Mouse (Mus musculus) liver, embryonic 13.5 days (tissue): Measurements from ENCODE around the gene Dscaml1. TPM values are rescaled to one million over a fixed set of nuclear protein-coding genes. Genes with fewer than 3 reads are reported as not detected.

Experiments
- ATAC-seq: fragments of 200-750 bp; cut with Nextera tagmentation; 2 replicates; pipeline ENCODE4 v1.8.0; 2017; ENCODE audit warnings: low read depth, mild to moderate bottlenecking, moderate number of reproducible peaks, moderate library complexity
- DNase-seq: peaks from one replicate; pipeline ENCODE4 v3.0.0; 2022
- H3K27ac ChIP-seq: fragments of 300-500 bp; sonication (generic); 2 replicates; pipeline ENCODE4 v1.5.1; 2015; ENCODE audit warnings: moderate library complexity, mild to moderate bottlenecking, inconsistent platforms
- H3K27me3 ChIP-seq: fragments of 300-500 bp; sonication (generic); 2 replicates; pipeline ENCODE4 v1.6.1; 2015; ENCODE audit warnings: mild to moderate bottlenecking, inconsistent platforms
- H3K36me3 ChIP-seq: fragments of 300-500 bp; sonication (generic); 2 replicates; pipeline ENCODE4 v1.6.1; 2015; ENCODE audit warnings: mild to moderate bottlenecking, inconsistent platforms
- H3K4me1 ChIP-seq: fragments of 300-500 bp; sonication (generic); replicated peaks from 2 replicates; pipeline ENCODE4 v1.6.1; 2015; ENCODE audit warnings: inconsistent platforms
- H3K4me2 ChIP-seq: fragments of 300-500 bp; sonication (generic); 2 replicates; pipeline ENCODE4 v1.6.1; 2015; ENCODE audit warnings: inconsistent platforms, mild to moderate bottlenecking, moderate library complexity
- H3K4me3 ChIP-seq: fragments of 300-500 bp; sonication (generic); replicated peaks from 2 replicates; pipeline ENCODE4 v1.5.1; 2015; ENCODE audit warnings: mild to moderate bottlenecking, inconsistent platforms
- H3K9ac ChIP-seq: fragments of 300-500 bp; sonication (generic); 2 replicates; pipeline ENCODE4 v1.6.1; 2015; ENCODE audit warnings: mild to moderate bottlenecking, inconsistent platforms
- H3K9me3 ChIP-seq: fragments of 300-500 bp; sonication (generic); replicated peaks from 2 replicates; pipeline ENCODE4 v1.6.1; 2016; ENCODE audit warnings: inconsistent platforms
- WGBS: fragments of 180-500 bp; shearing (Covaris S2); methylation state at CpG from one replicate; pipeline ENCODE4 v1.1.7; 2015; ENCODE audit not compliant: insufficient replicate concordance; 5-methylcytosine and 5-hydroxymethylcytosine counted together
- polyA plus RNA-seq: library from polyadenylated mRNA; unstranded; fragments of >200 nt; fragmentation: Nextera tagmentation; extraction: Ambion mirVana; gene quantifications from 2 replicates; pipeline ENCODE4 v1.2.1, GENCODE M21; 2015

Gene Dscaml1
- polyA plus RNA-seq, 1 experiment from 2014 or later: not detected

- 9% methylated on average over 26 of the region's 26 CpGs for WGBS
- Histone ChIP-seq H3K4me3 (no peak overlapping the region), H3K4me2 (no peak overlapping the region), H3K27ac (no peak overlapping the region), H3K9me3 (no peaks in the 10 kb centered on the region), H3K36me3 (no peaks in the 10 kb centered on the region), H3K27me3 (peaks cover 77% of the 10 kb centered on the region), H3K9ac (no peak overlapping the region), H3K4me1 (no peaks in the 10 kb centered on the region; the same call in 1 of the 2 replicates)
- no peak for DNase-seq
- ATAC-seq: no peak
Measured at GRCm38 (mm10) chr9:45431150-45431549, 4.7 kb downstream of the Dscaml1 start.

- H3K36me3 ChIP-seq: no peaks in the 10 kb centered on the region
- H3K27ac ChIP-seq: no peak overlapping the region
- peaks cover 65% of the 10 kb centered on the region for H3K27me3 ChIP-seq
- H3K4me1 ChIP-seq: no peaks in the 10 kb centered on the region; the same call in 1 of the 2 replicates
- H3K4me3 ChIP-seq: no peak overlapping the region
- no peaks in the 10 kb centered on the region for H3K9me3 ChIP-seq
- 55% methylated on average over 12 of the region's 12 CpGs for WGBS
- no peak overlapping the region for H3K4me2 ChIP-seq
- no peak for DNase-seq
- ATAC-seq: no peak
- no peak overlapping the region for H3K9ac ChIP-seq
Measured at GRCm38 (mm10) chr9:45432639-45433038, 6.2 kb downstream of the Dscaml1 start.

- no peak overlapping the region for H3K27ac ChIP-seq
- DNase-seq: no peak
- no peak overlapping the region for H3K9ac ChIP-seq
- H3K4me1 ChIP-seq: no peaks in the 10 kb centered on the region; the same call in 1 of the 2 replicates
- no peaks in the 10 kb centered on the region for H3K9me3 ChIP-seq
- WGBS: 78% methylated on average over 9 of the region's 9 CpGs
- ATAC-seq: no peak
- no peak overlapping the region for H3K4me3 ChIP-seq
- H3K4me2 ChIP-seq: no peak overlapping the region
- H3K27me3 ChIP-seq: peaks cover 63% of the 10 kb centered on the region
- H3K36me3 ChIP-seq: no peaks in the 10 kb centered on the region
Measured at GRCm38 (mm10) chr9:45433119-45433518, 6.7 kb downstream of the Dscaml1 start.

GRCm38 (mm10) chr9:45434171-45434570, 7.7 kb downstream of the Dscaml1 start:
- ATAC-seq (no peak), DNase-seq (no peak)
- no peak overlapping the region for H3K9ac ChIP-seq
- no peak overlapping the region for H3K4me2 ChIP-seq
- no peaks in the 10 kb centered on the region; the same call in 1 of the 2 replicates for H3K4me1 ChIP-seq
- no peaks in the 10 kb centered on the region for H3K9me3 ChIP-seq
- H3K4me3 ChIP-seq: no peak overlapping the region
- peaks cover 56% of the 10 kb centered on the region for H3K27me3 ChIP-seq
- H3K36me3 ChIP-seq: no peaks in the 10 kb centered on the region
- H3K27ac ChIP-seq: no peak overlapping the region
- 58% methylated on average over 2 of the region's 2 CpGs for WGBS

GRCm38 (mm10) chr9:45439025-45439424, 12.6 kb downstream of the Dscaml1 start:
- Histone ChIP-seq H3K9me3 (no peaks in the 10 kb centered on the region), H3K4me2 (no peak overlapping the region), H3K36me3 (no peaks in the 10 kb centered on the region), H3K27me3 (peaks cover 8% of the 10 kb centered on the region; the same call in 1 of the 2 replicates), H3K27ac (no peak overlapping the region), H3K4me1 (no peaks in the 10 kb centered on the region), H3K9ac (no peak overlapping the region), H3K4me3 (no peak overlapping the region)
- no peak for ATAC-seq
- no peak for DNase-seq
- 57% methylated on average over 4 of the region's 4 CpGs for WGBS

- H3K4me2 ChIP-seq: no peak overlapping the region
- DNase-seq (no peak), ATAC-seq (no peak)
- no peaks in the 10 kb centered on the region for H3K36me3 ChIP-seq
- H3K4me3 ChIP-seq: no peak overlapping the region
- H3K9ac ChIP-seq: no peak overlapping the region
- WGBS: 56% methylated on average over 16 of the region's 16 CpGs
- H3K4me1 ChIP-seq: no peaks in the 10 kb centered on the region
- H3K27me3 ChIP-seq: peaks cover 3% of the 10 kb centered on the region; the same call in 1 of the 2 replicates
- no peaks in the 10 kb centered on the region for H3K9me3 ChIP-seq
- H3K27ac ChIP-seq: no peak overlapping the region
Measured at GRCm38 (mm10) chr9:45440083-45440784, 13.8 kb downstream of the Dscaml1 start.

- DNase-seq (no peak), ATAC-seq (no peak)
- Histone ChIP-seq H3K9ac (no peak overlapping the region), H3K4me3 (no peak overlapping the region), H3K27me3 (peaks cover 15% of the 10 kb centered on the region; the same call in 1 of the 2 replicates), H3K9me3 (no peaks in the 10 kb centered on the region), H3K36me3 (no peaks in the 10 kb centered on the region), H3K4me2 (no peak overlapping the region), H3K27ac (no peak overlapping the region), H3K4me1 (no peaks in the 10 kb centered on the region)
- 50% methylated on average over 5 of the region's 5 CpGs for WGBS
Measured at GRCm38 (mm10) chr9:45444251-45444798, 17.9 kb downstream of the Dscaml1 start.

- no peak overlapping the region for H3K4me2 ChIP-seq
- peaks cover 15% of the 10 kb centered on the region; the same call in 1 of the 2 replicates for H3K27me3 ChIP-seq
- no peaks in the 10 kb centered on the region for H3K4me1 ChIP-seq
- 53% methylated on average over 4 of the region's 4 CpGs for WGBS
- DNase-seq (no peak), ATAC-seq (no peak)
- no peak overlapping the region for H3K27ac ChIP-seq
- H3K9me3 ChIP-seq: no peaks in the 10 kb centered on the region
- no peak overlapping the region for H3K4me3 ChIP-seq
- no peak overlapping the region for H3K9ac ChIP-seq
- no peaks in the 10 kb centered on the region for H3K36me3 ChIP-seq
Measured at GRCm38 (mm10) chr9:45449658-45450057, 23.2 kb downstream of the Dscaml1 start.

GRCm38 (mm10) chr9:45451346-45451745, 24.9 kb downstream of the Dscaml1 start:
- Histone ChIP-seq H3K36me3 (no peaks in the 10 kb centered on the region), H3K4me1 (no peaks in the 10 kb centered on the region), H3K9me3 (no peaks in the 10 kb centered on the region), H3K9ac (no peak overlapping the region), H3K27ac (no peak overlapping the region), H3K27me3 (peaks cover 15% of the 10 kb centered on the region; the same call in 1 of the 2 replicates), H3K4me3 (no peak overlapping the region), H3K4me2 (no peak overlapping the region)
- DNase-seq (no peak), ATAC-seq (no peak)
- WGBS: 46% methylated on average over 4 of the region's 4 CpGs

GRCm38 (mm10) chr9:45454032-45454431, 27.6 kb downstream of the Dscaml1 start:
- WGBS: 72% methylated on average over 10 of the region's 10 CpGs
- no peak overlapping the region for H3K4me2 ChIP-seq
- no peak for DNase-seq

GRCm38 (mm10) chr9:45454889-45455610, 28.6 kb downstream of the Dscaml1 start:
- Histone ChIP-seq H3K4me3 (no peak overlapping the region), H3K27me3 (no peaks in the 10 kb centered on the region), H3K9ac (no peak overlapping the region), H3K36me3 (no peaks in the 10 kb centered on the region), H3K9me3 (no peaks in the 10 kb centered on the region), H3K4me2 (no peak overlapping the region), H3K4me1 (no peaks in the 10 kb centered on the region), H3K27ac (no peak overlapping the region)
- ATAC-seq (no peak), DNase-seq (no peak)
- 46% methylated on average over 8 of the region's 8 CpGs for WGBS

More at GRCm38 (mm10) chr9:45454032-45454431, 27.6 kb downstream of the Dscaml1 start:
- H3K4me3 ChIP-seq: no peak overlapping the region
- no peak for ATAC-seq
- H3K9ac ChIP-seq: no peak overlapping the region
- H3K27me3 ChIP-seq: no peaks in the 10 kb centered on the region
- H3K9me3 ChIP-seq: no peaks in the 10 kb centered on the region
- H3K36me3 ChIP-seq: no peaks in the 10 kb centered on the region
- no peaks in the 10 kb centered on the region for H3K4me1 ChIP-seq
- no peak overlapping the region for H3K27ac ChIP-seq
